Mouse (Mus musculus) retina, embryonic 14.5 days (tissue): ENCODE measurements around the gene Lrrc46.
A peak's percentile ranks its signal among the peaks of the same experiment; 100 is the strongest.

Experiments used
- DNase-seq: peaks from one replicate; pipeline ENCODE4 v3.0.0-alpha.2; 2015; ENCODE audit warnings: low spot score

Lrrc46 gene

GRCm38 (mm10) chr11:97041022-97041899 is at the start of gene Lrrc46, which contains the start of gene Mrpl10:
Gene Lrrc46, minus strand, starts transcription at chr11:97041407.
Gene Mrpl10, plus strand, starts transcription at chr11:97041560.
- peak; percentile 99 for DNase-seq

- no peak for DNase-seq
Measured at GRCm38 (mm10) chr11:97086365-97086764, 45.2 kb upstream of the Lrrc46 start.

GRCm38 (mm10) chr11:97084821-97085505 is 43.8 kb upstream of the Lrrc46 start:
- no peak for DNase-seq

GRCm38 (mm10) chr11:97083401-97084140 is 42.4 kb upstream of the Lrrc46 start:
- no peak for DNase-seq

- peak; percentile 79 for DNase-seq
Measured at GRCm38 (mm10) chr11:97082977-97083376, 41.8 kb upstream of the Lrrc46 start.

GRCm38 (mm10) chr11:97080291-97080690 is 39.1 kb upstream of the Lrrc46 start:
- peak; percentile 37 for DNase-seq

- DNase-seq = peak; percentile 51
Measured at GRCm38 (mm10) chr11:97078751-97079150, 37.5 kb upstream of the Lrrc46 start.

- DNase-seq = no peak
Measured at GRCm38 (mm10) chr11:97074235-97074634, 33.0 kb upstream of the Lrrc46 start.

GRCm38 (mm10) chr11:97072533-97072932 is 31.3 kb upstream of the Lrrc46 start:
- peak; percentile 85 for DNase-seq

GRCm38 (mm10) chr11:97071129-97071528 is 29.9 kb upstream of the Lrrc46 start:
- no peak for DNase-seq

- DNase-seq = no peak
Measured at GRCm38 (mm10) chr11:97069770-97070169, 28.6 kb upstream of the Lrrc46 start.

GRCm38 (mm10) chr11:97069333-97069732 is 28.1 kb upstream of the Lrrc46 start:
- DNase-seq = no peak

- no peak for DNase-seq
Measured at GRCm38 (mm10) chr11:97066656-97067360, 25.6 kb upstream of the Lrrc46 start.

- DNase-seq = no peak
Measured at GRCm38 (mm10) chr11:97065538-97066295, 24.5 kb upstream of the Lrrc46 start.

- DNase-seq = no peak
Measured at GRCm38 (mm10) chr11:97063921-97064295, 22.7 kb upstream of the Lrrc46 start.

- no peak for DNase-seq
Measured at GRCm38 (mm10) chr11:97063274-97063920, 22.2 kb upstream of the Lrrc46 start.

- no peak for DNase-seq
Measured at GRCm38 (mm10) chr11:97052219-97052646, 11.0 kb upstream of the Lrrc46 start.

- peak; percentile 25 for DNase-seq
Measured at GRCm38 (mm10) chr11:97050944-97051586, 9.9 kb upstream of the Lrrc46 start.

GRCm38 (mm10) chr11:97050216-97050943 is 9.2 kb upstream of the Lrrc46 start, which contains the start of gene Osbpl7:
Gene Osbpl7, plus strand, starts transcription at chr11:97050628.
- peak; percentile 75 for DNase-seq
